Mouse (Mus musculus): ENCODE data around the gene Ephx3.

DNA sequence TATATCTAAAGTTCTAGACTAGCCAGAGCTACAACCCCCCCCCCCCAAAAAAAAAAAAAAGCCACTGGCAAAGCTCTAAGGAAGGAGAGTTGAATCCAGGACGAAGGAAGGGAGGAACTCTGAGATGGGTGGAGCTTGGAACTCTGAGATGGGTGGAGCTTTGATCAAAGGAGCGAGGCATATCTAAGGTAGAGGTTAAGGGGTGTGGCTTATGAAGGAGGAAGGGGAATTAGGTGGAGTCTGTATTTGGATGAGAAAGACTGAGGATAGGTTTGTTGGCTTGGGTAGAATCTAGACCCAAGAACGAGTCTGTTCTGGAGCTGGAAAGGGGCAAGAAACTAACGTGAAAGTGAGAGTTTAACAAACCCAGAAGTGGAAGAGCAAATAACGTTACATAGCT lies 501 bp upstream of the Ephx3 start:
- no peak for TF ChIP-seq POLR2A (IDR thresholded peaks at IDR 0.05; ENCODE audit: insufficient read length, low read depth)
- no peak for TF ChIP-seq USF1 (IDR thresholded peaks at IDR 0.05; ENCODE audit: low read depth)
- TF ChIP-seq POLR2AphosphoS2 (IDR thresholded peaks at IDR 0.05; ENCODE audit: insufficient read length, low read depth), result no peak
- no peak for TF ChIP-seq MAX (IDR thresholded peaks at IDR 0.05; ENCODE audit: low read depth)
- TF ChIP-seq CEBPB (IDR thresholded peaks at IDR 0.05; ENCODE audit: insufficient read depth, poor library complexity, severe bottlenecking), result no peak
- TF ChIP-seq MYOG (IDR thresholded peaks at IDR 0.05; ENCODE audit: control insufficient read depth in 1 of 3, insufficient read depth in 1 of 3, insufficient read length in 2 of 3, low read depth in 2 of 3), result no peak
- TF ChIP-seq TCF3 (IDR thresholded peaks at IDR 0.05; ENCODE audit: insufficient read length, low read depth), result no peak
- TF ChIP-seq E2F4 (IDR thresholded peaks at IDR 0.05; ENCODE audit: insufficient read depth), result no peak
- no peak for TF ChIP-seq TCF12 (IDR thresholded peaks at IDR 0.05; ENCODE audit: insufficient read depth, poor library complexity, severe bottlenecking)

Data from myocyte (in vitro differentiated cells).